In the genomic region with DNA sequence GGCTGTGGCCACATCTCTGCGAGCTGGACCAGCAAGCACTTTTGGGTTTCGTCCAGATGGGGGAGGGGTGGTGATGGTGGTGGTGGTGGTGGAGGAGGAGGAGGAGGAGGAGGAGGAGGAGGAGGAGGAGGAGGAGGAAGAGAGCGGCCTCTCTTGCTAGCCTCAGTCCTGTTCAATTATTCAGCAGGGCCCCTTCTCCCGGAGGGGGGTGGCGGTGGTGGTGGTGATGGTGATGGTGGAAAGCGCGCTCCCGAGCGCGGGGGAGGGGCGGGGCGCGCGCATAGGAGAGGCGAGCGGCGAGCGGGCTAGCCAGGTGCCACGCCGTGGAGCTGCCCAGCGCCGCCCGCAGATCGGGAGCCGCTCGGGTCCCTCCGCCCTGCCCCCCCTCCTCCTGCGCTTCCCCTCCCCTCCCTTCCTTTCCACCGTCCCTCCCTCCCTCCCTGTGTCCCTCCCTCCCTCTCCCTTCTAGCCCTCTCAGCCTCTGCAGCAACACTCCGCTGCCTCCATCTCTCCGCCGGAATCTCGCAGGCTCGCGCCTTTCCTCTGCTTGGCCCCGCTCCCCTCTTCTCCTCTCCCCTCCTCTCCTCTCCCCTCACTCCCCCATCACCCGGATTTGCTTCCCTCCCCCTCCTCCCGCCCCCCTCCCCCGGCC, we compare ENCODE assay signal across 8 mouse cellular contexts. TPM values are rescaled to one million over a fixed set of nuclear protein-coding genes. Genes with fewer than 3 reads are reported as not detected.
DNase-seq lines count a peak whose midpoint lies in the region; ATAC-seq lines count a peak whose summit lies in the region.

No protein-coding gene starts in this region.

- no peak for ATAC-seq in CD4-positive, CD25-positive, alpha-beta regulatory T cell, adult 4 months
- peak; percentile 48; the same call in 1 of the 2 replicates for ATAC-seq in embryonic facial prominence, embryonic 14.5 days (ENCODE audit: low read depth)
- peak; percentile 39 for ATAC-seq in intestine, embryonic 15.5 days
- no peak for ATAC-seq in liver, embryonic 11.5 days (replicated peaks; ENCODE audit: low FRiP score)

- no peak overlapping the region for H3K27ac ChIP-seq in embryonic facial prominence, embryonic 14.5 days (replicated peaks; ENCODE audit: low read depth, low read length)
- no peak overlapping the region for H3K27ac ChIP-seq in intestine, embryonic 15.5 days
- H3K27ac ChIP-seq in liver, embryonic 11.5 days (ENCODE audit: low read depth, low read length), result no peak overlapping the region

- peak; percentile 19 for DNase-seq in CD4-positive, CD25-positive, alpha-beta regulatory T cell, adult 2 months (ENCODE audit: low read depth, low spot score)
- peak; percentile 29 for DNase-seq in Muller cell, postnatal 12 days (ENCODE audit: inconsistent ontology term)
- peak; percentile 45 for DNase-seq in embryonic facial prominence, embryonic 14.5 days (ENCODE audit: low spot score)
- no peak for DNase-seq in liver, embryonic 11.5 days (ENCODE audit: low spot score)
- DNase-seq in right cerebral cortex, postnatal 14 days, result peak; percentile 82
- no peak for DNase-seq in adipocyte (ENCODE audit: low spot score)

- H3K9me3 ChIP-seq in embryonic facial prominence, embryonic 14.5 days (ENCODE audit: control insufficient read depth, low read length), result no peaks in the 10 kb centered on the region
- H3K9me3 ChIP-seq in intestine, embryonic 15.5 days, result no peaks in the 10 kb centered on the region
- H3K9me3 ChIP-seq in liver, embryonic 11.5 days (ENCODE audit: control insufficient read depth, low read length), result no peaks in the 10 kb centered on the region

- H3K9ac ChIP-seq in embryonic facial prominence, embryonic 14.5 days (ENCODE audit: low read depth, low read length), result peak overlapping the region; percentile 71
- H3K9ac ChIP-seq in intestine, embryonic 15.5 days, result peak overlapping the region; percentile 47; the same call in 1 of the 2 replicates
- H3K9ac ChIP-seq in liver, embryonic 11.5 days (ENCODE audit: low read depth, low read length), result no peak overlapping the region

- peak overlapping the region; percentile 52 for H3K4me3 ChIP-seq in embryonic facial prominence, embryonic 14.5 days (ENCODE audit: low read depth, low read length)
- peak overlapping the region; percentile 47 for H3K4me3 ChIP-seq in intestine, embryonic 15.5 days (replicated peaks)
- H3K4me3 ChIP-seq in liver, embryonic 11.5 days (ENCODE audit: low read depth, low read length), result peak overlapping the region; percentile 50

- 3% methylated on average over 11 of the region's 39 CpGs for whole genome bisulfite sequencing in embryonic facial prominence, embryonic 14.5 days
- WGBS in intestine, embryonic 15.5 days, result under 1% methylated on average over 26 of the region's 39 CpGs
- 1% methylated on average over 24 of the region's 39 CpGs for WGBS in liver, embryonic 11.5 days

- H3K4me2 ChIP-seq in embryonic facial prominence, embryonic 14.5 days (ENCODE audit: low read depth, low read length), result peak overlapping the region; percentile 90
- H3K4me2 ChIP-seq in intestine, embryonic 15.5 days (replicated peaks), result peak overlapping the region; percentile 86
- H3K4me2 ChIP-seq in liver, embryonic 11.5 days, result peak overlapping the region; percentile 60

- peaks cover 84% of the 10 kb centered on the region for H3K27me3 ChIP-seq in embryonic facial prominence, embryonic 14.5 days (replicated peaks; ENCODE audit: control insufficient read depth, insufficient read depth, low read length)
- peaks cover 89% of the 10 kb centered on the region for H3K27me3 ChIP-seq in intestine, embryonic 15.5 days (replicated peaks)
- H3K27me3 ChIP-seq in liver, embryonic 11.5 days (replicated peaks; ENCODE audit: control insufficient read depth, insufficient read depth, low read length), result peaks cover 93% of the 10 kb centered on the region

- H3K36me3 ChIP-seq in embryonic facial prominence, embryonic 14.5 days (ENCODE audit: control insufficient read depth, insufficient read depth, low read length), result no peaks in the 10 kb centered on the region
- H3K36me3 ChIP-seq in intestine, embryonic 15.5 days, result no peaks in the 10 kb centered on the region
- H3K36me3 ChIP-seq in liver, embryonic 11.5 days (ENCODE audit: control insufficient read depth, insufficient read depth, low read length), result no peaks in the 10 kb centered on the region

- H3K4me1 ChIP-seq in embryonic facial prominence, embryonic 14.5 days (ENCODE audit: control insufficient read depth, insufficient read depth, low read length), result peaks cover 5% of the 10 kb centered on the region
- peaks cover 17% of the 10 kb centered on the region for H3K4me1 ChIP-seq in intestine, embryonic 15.5 days (replicated peaks)
- H3K4me1 ChIP-seq in liver, embryonic 11.5 days (replicated peaks; ENCODE audit: control insufficient read depth, insufficient read depth, low read length), result peaks cover 5% of the 10 kb centered on the region; the same call in 1 of the 2 replicates

RNA-seq across cellular contexts. Expression of gene Slc22a12, which starts 45.6 kb away (rescaled TPM):
- not detected for polyA plus RNA-seq in CD4-positive, CD25-positive, alpha-beta regulatory T cell, adult 4 months (2017; shearing (Covaris generic))
- not detected in 2 replicates for polyA plus RNA-seq in embryonic facial prominence, embryonic 14.5 days (2014; fragmentation: Nextera tagmentation; extraction: Ambion mirVana)
- 0.13 TPM in 1 of 2 replicates, not detected in the other for polyA plus RNA-seq in intestine, embryonic 15.5 days (2015; fragmentation: Nextera tagmentation; extraction: Ambion mirVana)
- not detected in 2 replicates for polyA plus RNA-seq in liver, embryonic 11.5 days (2014; fragmentation: Nextera tagmentation; extraction: Ambion mirVana)

Comparison
In these comparisons a context has a peak if more than half of its experiments do, and no peak if none do; other contexts are left out.
1. DNase-seq: peak in CD4-positive, CD25-positive, alpha-beta regulatory T cell, adult 2 months (single experiment), Muller cell, postnatal 12 days (single experiment), embryonic facial prominence, embryonic 14.5 days (single experiment) and right cerebral cortex, postnatal 14 days (single experiment); none in liver, embryonic 11.5 days (single experiment) and adipocyte (single experiment).
2. ATAC-seq: peak in embryonic facial prominence, embryonic 14.5 days (single experiment) and intestine, embryonic 15.5 days (single experiment); none in CD4-positive, CD25-positive, alpha-beta regulatory T cell, adult 4 months (single experiment) and liver, embryonic 11.5 days (single experiment).
3. Peak in every context shown above with its lines, with median percentiles within 50 percentile points of each other: H3K4me2 ChIP-seq and H3K4me3 ChIP-seq.